Mouse (Mus musculus) left cerebral cortex, adult 2 months (tissue): Measurements from ENCODE around the gene Clrn1. TPM values are rescaled to one million over a fixed set of nuclear protein-coding genes. Genes with fewer than 3 reads are reported as not detected.
"Not testable (repeated sequence)": the region's sequence is repeated elsewhere in the genome, so short reads cannot be mapped to it uniquely, and the experiment has no call there.

Experiments used
- DNase-seq, 2 experiments: peaks; one replicate each; pipeline ENCODE4 v3.0.0; 2021 to 2022; ENCODE audit warnings: low spot score in 2 of 2, mixed read lengths in 1 of 2; ENCODE audit errors: extremely low spot score in 1 of 2
- H3K27ac ChIP-seq: fragments of 200-600 bp; 2 replicates; pipeline ENCODE4 v1.8.1; 2022
- H3K4me3 ChIP-seq: fragments of 200-600 bp; 2 replicates; pipeline ENCODE4 v1.8.1; 2022
- CTCF ChIP-seq: fragments of 200-600 bp; IDR thresholded peaks from 2 replicates; pipeline ENCODE4 v1.8.1; 2022; ENCODE audit warnings: antibody characterized with exemption, mild to moderate bottlenecking, moderate library complexity
- intact Hi-C: fragments of 180-260 bp; cut with DNase I; formaldehyde crosslinking; loops from one replicate; pipeline ENCODE4 v1.15.1; 2025
- total RNA-seq, 2 experiments: library from RNA; stranded (reverse); gene quantifications; 2 replicates each; pipeline ENCODE4 v1.2.3; 2021

Clrn1 gene
- total RNA-seq, 2 experiments from 2014 or later = 0.68 to 1.4 TPM

GRCm38 (mm10) chr3:58883511-58883907, 1.6 kb downstream of the Clrn1 start:
- Histone ChIP-seq H3K4me3 (no peak overlapping the region), H3K27ac (no peak overlapping the region)
- no peak for TF ChIP-seq CTCF
- intact Hi-C loops = no loop called here
- DNase-seq = no peak

- DNase-seq = no peak
- Histone ChIP-seq H3K4me3 (no peak overlapping the region), H3K27ac (no peak overlapping the region)
- TF ChIP-seq CTCF = no peak
- intact Hi-C loops = no loop called here
Observed at GRCm38 (mm10) chr3:58882878-58883510, 2.1 kb downstream of the Clrn1 start.

GRCm38 (mm10) chr3:58881016-58881415, 4.1 kb downstream of the Clrn1 start:
- intact Hi-C loops = no loop called here
- DNase-seq = no peak
- H3K27ac ChIP-seq = no peak overlapping the region
- H3K4me3 ChIP-seq = no peak overlapping the region
- TF ChIP-seq CTCF = no peak

GRCm38 (mm10) chr3:58880181-58880580, 5.0 kb downstream of the Clrn1 start:
- no peak overlapping the region for H3K4me3 ChIP-seq
- no peak overlapping the region for H3K27ac ChIP-seq
- intact Hi-C loops = no loop called here
- TF ChIP-seq CTCF = no peak
- DNase-seq = no peak

- DNase-seq, intact Hi-C loops, H3K4me3 ChIP-seq, H3K27ac ChIP-seq: not testable (repeated sequence)
Observed at GRCm38 (mm10) chr3:58871882-58872281, 13.3 kb downstream of the Clrn1 start.

GRCm38 (mm10) chr3:58865690-58866089, 19.4 kb downstream of the Clrn1 start:
- Histone ChIP-seq H3K27ac (no peak overlapping the region), H3K4me3 (no peak overlapping the region)
- intact Hi-C loops = no loop called here
- TF ChIP-seq CTCF = no peak
- no peak for DNase-seq

- no peak for DNase-seq
- no peak for TF ChIP-seq CTCF
- intact Hi-C loops = no loop called here
- H3K27ac ChIP-seq = no peak overlapping the region
- no peak overlapping the region for H3K4me3 ChIP-seq
Observed at GRCm38 (mm10) chr3:58862976-58863375, 22.2 kb downstream of the Clrn1 start.

- intact Hi-C loops = loop anchor here (5.0 kb wide), 1 partner anchor 214 kb away; no protein-coding TSS in a partner anchor
- TF ChIP-seq CTCF = peak; percentile 42
- Histone ChIP-seq H3K27ac (no peak overlapping the region), H3K4me3 (no peak overlapping the region)
- DNase-seq = no peak
Observed at GRCm38 (mm10) chr3:58843415-58843814, 41.7 kb downstream of the Clrn1 start.

GRCm38 (mm10) chr3:58833442-58834160, 51.5 kb downstream of the Clrn1 start:
- no peak for DNase-seq

GRCm38 (mm10) chr3:58832888-58833287, 52.3 kb downstream of the Clrn1 start:
- intact Hi-C loops = no loop called here
- H3K4me3 ChIP-seq = no peak overlapping the region
- H3K27ac ChIP-seq = no peak overlapping the region
- no peak for DNase-seq
- no peak for TF ChIP-seq CTCF

More at GRCm38 (mm10) chr3:58833442-58834160, 51.5 kb downstream of the Clrn1 start:
- no peak overlapping the region for H3K27ac ChIP-seq
- intact Hi-C loops = no loop called here
- H3K4me3 ChIP-seq = no peak overlapping the region
- no peak for TF ChIP-seq CTCF

- DNase-seq = no peak
- H3K4me3 ChIP-seq = no peak overlapping the region
- no peak for TF ChIP-seq CTCF
- no peak overlapping the region for H3K27ac ChIP-seq
- intact Hi-C loops = no loop called here
Observed at GRCm38 (mm10) chr3:58831586-58831985, 53.6 kb downstream of the Clrn1 start.

GRCm38 (mm10) chr3:58829926-58830325, 55.2 kb downstream of the Clrn1 start:
- Histone ChIP-seq H3K4me3 (no peak overlapping the region), H3K27ac (no peak overlapping the region)
- intact Hi-C loops = no loop called here
- DNase-seq = no peak
- no peak for TF ChIP-seq CTCF
